Mouse (Mus musculus) heart, embryonic 16.5 days (tissue): ENCODE data around the gene Rpn2. TPM values are rescaled to one million over a fixed set of nuclear protein-coding genes. Genes with fewer than 3 reads are reported as not detected.
A peak's percentile ranks its signal among the peaks of the same experiment; 100 is the strongest.

Experiments used
- ATAC-seq: fragments of 200-750 bp; cut with Nextera tagmentation; replicated peaks from 2 replicates; pipeline ENCODE4 v1.8.0; 2017; ENCODE audit warnings: moderate number of reproducible peaks; ENCODE audit not compliant: insufficient read depth, low FRiP score; ENCODE audit errors: extremely low read depth
- H3K27ac ChIP-seq: fragments of 300-500 bp; sonication (generic); 2 replicates; pipeline ENCODE4 v1.5.1; 2014; ENCODE audit warnings: mild to moderate bottlenecking, low read length, control low read depth, moderate library complexity
- H3K27me3 ChIP-seq: fragments of 300-500 bp; sonication (generic); 2 replicates; pipeline ENCODE4 v1.6.1; 2014; ENCODE audit warnings: low read length, mixed read lengths; ENCODE audit not compliant: control insufficient read depth, insufficient read depth
- H3K36me3 ChIP-seq: fragments of 300-500 bp; sonication (generic); 2 replicates; pipeline ENCODE4 v1.6.1; 2014; ENCODE audit not compliant: control insufficient read depth, insufficient read depth
- H3K4me1 ChIP-seq: fragments of 300-500 bp; sonication (generic); 2 replicates; pipeline ENCODE4 v1.6.1; 2014; ENCODE audit warnings: low read length, mixed read lengths; ENCODE audit not compliant: control insufficient read depth, insufficient read depth
- H3K4me2 ChIP-seq: fragments of 300-500 bp; sonication (generic); 2 replicates; pipeline ENCODE4 v1.6.1; 2014; ENCODE audit warnings: low read depth, mild to moderate bottlenecking, control low read depth, low read length
- H3K4me3 ChIP-seq: fragments of 300-500 bp; sonication (generic); 2 replicates; pipeline ENCODE4 v1.5.1; 2014; ENCODE audit warnings: mild to moderate bottlenecking, control low read depth, low read length
- H3K9ac ChIP-seq: fragments of 300-500 bp; sonication (generic); 2 replicates; pipeline ENCODE4 v1.6.1; 2014; ENCODE audit warnings: low read length, control low read depth
- H3K9me3 ChIP-seq: fragments of 300-500 bp; sonication (generic); replicated peaks from 2 replicates; pipeline ENCODE4 v1.6.1; 2016; ENCODE audit warnings: low read length; ENCODE audit not compliant: control insufficient read depth
- WGBS: fragments of 180-500 bp; shearing (Covaris S2); extraction: QIAGEN DNeasy Blood & Tissue Kit; methylation state at CpG from one replicate; pipeline ENCODE4 v1.1.7; 2014; 5-methylcytosine and 5-hydroxymethylcytosine counted together
- polyA plus RNA-seq: library from polyadenylated mRNA; unstranded; fragments of >200 nt; fragmentation: Nextera tagmentation; extraction: Ambion mirVana; gene quantifications from 2 replicates; pipeline ENCODE4 v1.2.1, GENCODE M21; 2015

Gene Rpn2
- polyA plus RNA-seq, 1 experiment from 2014 or later = 159 TPM

- Histone ChIP-seq H3K27ac (no peak overlapping the region), H3K4me3 (no peak overlapping the region), H3K27me3 (no peaks in the 10 kb centered on the region), H3K4me2 (no peak overlapping the region), H3K9ac (no peak overlapping the region), H3K9me3 (no peaks in the 10 kb centered on the region), H3K36me3 (no peaks in the 10 kb centered on the region), H3K4me1 (no peaks in the 10 kb centered on the region)
- ATAC-seq = no peak
- WGBS = 60% methylated on average over 6 of the region's 6 CpGs
These were observed 15.0 kb upstream of the Rpn2 start for GRCm38 (mm10) chr2:157263832-157264231.

DNA sequence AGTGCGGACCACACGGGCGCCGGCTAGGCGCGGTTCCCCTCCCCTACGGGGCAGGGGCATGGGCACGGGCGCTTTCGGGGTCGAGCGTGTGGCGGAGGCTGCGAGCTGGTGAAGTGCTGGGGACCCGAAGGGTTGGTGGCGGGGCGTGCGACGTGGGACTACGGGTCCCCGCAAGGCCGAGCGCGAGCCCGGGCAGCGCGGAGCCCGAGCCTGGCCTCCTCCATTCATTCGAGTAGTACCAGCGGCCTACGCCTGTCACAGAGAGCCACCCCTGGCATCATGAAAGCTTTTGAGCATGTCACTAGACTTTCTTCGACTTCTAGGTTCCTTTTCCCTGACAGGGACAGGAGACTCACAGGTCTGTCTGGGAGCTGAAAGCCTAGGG, 591 bp downstream of the Rpn2 start, which contains the start of gene Mroh8:
Gene Mroh8, minus strand, starts transcription at position 134 of the 385 bp plus-strand sequence.
- peak within 1 kb of the TSS; percentile 89 for H3K4me2 ChIP-seq
- ATAC-seq = peak; percentile 71
- peak within 1 kb of the TSS; percentile 95 for H3K27ac ChIP-seq
- H3K9ac ChIP-seq = peak within 1 kb of the TSS; percentile 96
- H3K4me3 ChIP-seq = peak within 1 kb of the TSS; percentile 99
- H3K27me3 ChIP-seq = no peaks in the 10 kb centered on the region
- under 1% methylated on average over 32 of the region's 32 CpGs for WGBS
- H3K4me1 ChIP-seq = peaks cover 17% of the 10 kb centered on the region
- no peaks in the 10 kb centered on the region for H3K9me3 ChIP-seq
- H3K36me3 ChIP-seq = peaks cover 14% of the 10 kb centered on the region

- no peak overlapping the region for H3K4me3 ChIP-seq
- no peak overlapping the region for H3K9ac ChIP-seq
- H3K27me3 ChIP-seq = no peaks in the 10 kb centered on the region
- H3K36me3 ChIP-seq = peaks cover 14% of the 10 kb centered on the region
- H3K9me3 ChIP-seq = no peaks in the 10 kb centered on the region
- no peak overlapping the region for H3K4me2 ChIP-seq
- H3K27ac ChIP-seq = no peak overlapping the region
- WGBS = 85% methylated on average over 6 of the region's 6 CpGs
- peaks cover 14% of the 10 kb centered on the region for H3K4me1 ChIP-seq
- no peak for ATAC-seq
These were observed 4.5 kb downstream of the Rpn2 start for GRCm38 (mm10) chr2:157283321-157283720.

GRCm38 (mm10) chr2:157287542-157287941, 8.7 kb downstream of the Rpn2 start:
- Histone ChIP-seq H3K9me3 (no peaks in the 10 kb centered on the region), H3K27me3 (no peaks in the 10 kb centered on the region), H3K4me3 (no peak overlapping the region), H3K4me2 (no peak overlapping the region), H3K27ac (no peak overlapping the region), H3K4me1 (no peaks in the 10 kb centered on the region), H3K9ac (no peak overlapping the region), H3K36me3 (peaks cover 21% of the 10 kb centered on the region)
- no peak; the same call in 1 of the 2 replicates for ATAC-seq
- WGBS = 14% methylated on average over 3 of the region's 3 CpGs

- Histone ChIP-seq H3K4me1 (no peaks in the 10 kb centered on the region), H3K4me3 (no peak overlapping the region), H3K36me3 (peaks cover 19% of the 10 kb centered on the region), H3K9me3 (no peaks in the 10 kb centered on the region), H3K4me2 (no peak overlapping the region), H3K9ac (no peak overlapping the region), H3K27ac (no peak overlapping the region), H3K27me3 (no peaks in the 10 kb centered on the region)
- no peak for ATAC-seq
- 76% methylated on average over 5 of the region's 5 CpGs for WGBS
These were observed 10.2 kb downstream of the Rpn2 start for GRCm38 (mm10) chr2:157288996-157289395.

- H3K4me3 ChIP-seq = no peak overlapping the region
- 20% methylated on average over 2 of the region's 2 CpGs for WGBS
- no peak overlapping the region for H3K27ac ChIP-seq
- H3K27me3 ChIP-seq = no peaks in the 10 kb centered on the region
- H3K4me2 ChIP-seq = no peak overlapping the region
- H3K36me3 ChIP-seq = peaks cover 37% of the 10 kb centered on the region
- ATAC-seq = no peak
- H3K4me1 ChIP-seq = no peaks in the 10 kb centered on the region
- no peak overlapping the region for H3K9ac ChIP-seq
- no peaks in the 10 kb centered on the region for H3K9me3 ChIP-seq
These were observed 13.3 kb downstream of the Rpn2 start for GRCm38 (mm10) chr2:157292093-157292492.

DNA sequence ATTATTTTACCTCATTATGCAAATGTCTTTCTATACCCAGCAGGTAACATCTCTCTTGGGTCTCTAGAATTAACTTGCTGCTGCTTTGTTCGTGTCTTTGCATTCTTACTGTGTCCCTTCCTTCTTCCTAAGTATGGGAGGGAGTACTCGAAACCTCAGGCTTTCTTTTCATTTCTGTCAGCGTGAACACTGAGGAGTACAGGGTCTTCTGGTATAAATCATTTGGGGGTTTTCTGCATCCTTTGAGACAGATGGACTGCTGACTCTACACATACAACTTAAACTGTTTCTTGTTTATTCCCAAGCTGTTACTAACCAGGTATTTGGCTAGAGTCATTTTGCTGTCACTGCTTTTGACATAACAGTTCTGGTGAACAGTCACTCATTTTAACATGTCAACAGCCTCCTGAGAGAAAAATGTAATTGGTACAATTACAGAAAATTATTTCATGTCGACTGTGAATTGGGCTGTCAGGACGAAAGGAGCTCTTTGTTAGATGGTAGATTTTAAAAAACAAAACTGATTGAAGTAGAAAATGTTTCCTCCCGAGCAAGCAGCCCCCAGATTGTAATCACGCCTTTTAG, 17.4 kb downstream of the Rpn2 start:
- Histone ChIP-seq H3K4me3 (no peak overlapping the region), H3K4me1 (no peaks in the 10 kb centered on the region), H3K27me3 (no peaks in the 10 kb centered on the region), H3K27ac (no peak overlapping the region), H3K9me3 (no peaks in the 10 kb centered on the region), H3K9ac (no peak overlapping the region), H3K4me2 (no peak overlapping the region), H3K36me3 (peaks cover 62% of the 10 kb centered on the region)
- no peak for ATAC-seq
- 84% methylated on average over 7 of the region's 7 CpGs for WGBS

DNA sequence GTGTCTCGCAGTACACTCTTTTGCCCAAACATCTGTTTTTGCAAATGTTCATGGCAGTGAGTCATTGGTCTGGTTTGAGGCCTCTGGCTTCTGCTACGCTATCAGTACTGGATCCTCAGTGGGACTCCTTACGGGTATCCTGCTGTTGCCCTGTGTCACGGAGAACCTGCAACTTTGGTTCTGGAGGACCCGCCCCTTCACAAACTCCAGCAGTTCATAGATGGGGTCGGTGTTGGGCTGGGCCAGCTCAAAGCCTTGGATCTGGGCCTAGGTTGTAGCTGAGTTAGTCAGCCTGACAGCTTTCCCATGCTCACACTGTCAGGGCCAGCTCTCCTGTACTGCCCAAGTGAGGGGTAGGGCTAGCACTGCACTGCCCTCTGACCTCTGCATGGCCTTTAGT, 21.2 kb downstream of the Rpn2 start:
- no peak for ATAC-seq
- Histone ChIP-seq H3K36me3 (peaks cover 67% of the 10 kb centered on the region), H3K27ac (no peak overlapping the region), H3K4me2 (no peak overlapping the region), H3K4me1 (no peaks in the 10 kb centered on the region), H3K27me3 (no peaks in the 10 kb centered on the region), H3K9me3 (no peaks in the 10 kb centered on the region), H3K4me3 (no peak overlapping the region), H3K9ac (no peak overlapping the region)
- WGBS = 84% methylated on average over 6 of the region's 6 CpGs

GRCm38 (mm10) chr2:157303096-157303495, 24.3 kb downstream of the Rpn2 start:
- H3K27me3 ChIP-seq = no peaks in the 10 kb centered on the region
- H3K4me2 ChIP-seq = no peak overlapping the region
- H3K9me3 ChIP-seq = no peaks in the 10 kb centered on the region
- WGBS = 80% methylated on average over 9 of the region's 9 CpGs
- ATAC-seq = no peak
- no peak overlapping the region for H3K9ac ChIP-seq
- no peak overlapping the region for H3K27ac ChIP-seq
- H3K4me3 ChIP-seq = no peak overlapping the region
- H3K4me1 ChIP-seq = no peaks in the 10 kb centered on the region
- peaks cover 49% of the 10 kb centered on the region for H3K36me3 ChIP-seq
